Comparison of ENCODE assay signal across 17 mouse cellular contexts in genomic region chr12:71569662-71570061, GRCm38 (mm10).
DNase-seq lines count a peak whose midpoint lies in the region; ATAC-seq lines count a peak whose summit lies in the region.
"Had no signal": no experiment of that assay in that cellular context is flagged by ENCODE, and none has a peak within 500 bp of the region (broad histone marks: within the 10 kb centered on the region; RNA-seq: fewer than 3 reads in every experiment).

No protein-coding gene starts in this region.

- ATAC-seq in kidney, embryonic 16.5 days (ENCODE audit: low FRiP score, low TSS enrichment): 0 out of 2 replicates have a peak, but pooled peaks have one; percentile 39
- ATAC-seq: activated CD4-positive, CD25-positive, alpha-beta regulatory T cell, adult 4 months; CD4-positive, CD25-positive, alpha-beta regulatory T cell, adult 4 months; forebrain, postnatal 0 days had no signal

- 31% methylated on average over 12 of the region's 12 CpGs for WGBS in kidney, embryonic 16.5 days

- H3K9me3 ChIP-seq in kidney, embryonic 16.5 days (ENCODE audit: low read length): no peaks in the 10 kb centered on the region
- H3K9me3 ChIP-seq: heart, embryonic 10.5 days had no signal

- peaks cover 14% of the 10 kb centered on the region for H3K4me1 ChIP-seq in kidney, embryonic 16.5 days (ENCODE audit: insufficient read depth, low read length)

- H3K4me3 ChIP-seq in kidney, embryonic 16.5 days (ENCODE audit: low read length): no peak overlapping the region
- H3K4me3 ChIP-seq: heart, embryonic 10.5 days had no signal

- no peak for DNase-seq in kidney, adult 9 months
- DNase-seq in right cerebral cortex, postnatal 10 days (ENCODE audit: low spot score in 2 of 2): peak; percentile 34 to 41
- DNase-seq in right cerebral cortex, postnatal 4 days: no peak
- DNase-seq in forelimb bud, embryonic 11.5 days (ENCODE audit: low read depth, low spot score): peak; percentile 48
- DNase-seq in B cell, adult 2 months: no peak
- no peak for DNase-seq in cerebellum, adult 9-10 months
- DNase-seq: cerebellum, adult 8-10 months; forebrain, postnatal 0 days; gastrocnemius, postnatal 14 days; heart, postnatal 36 days; kidney, adult 18-20 months; lung, adult 2 months; right cerebral cortex, postnatal 25 days had no signal

- no peaks in the 10 kb centered on the region for H3K36me3 ChIP-seq in kidney, embryonic 16.5 days (ENCODE audit: insufficient read depth, low read length)
- H3K36me3 ChIP-seq: heart, embryonic 10.5 days had no signal

- no peak overlapping the region for H3K9ac ChIP-seq in kidney, embryonic 16.5 days (replicated peaks; ENCODE audit: low read length)
- H3K9ac ChIP-seq: forebrain, postnatal 0 days had no signal

- H3K4me2 ChIP-seq in kidney, embryonic 16.5 days (replicated peaks; ENCODE audit: low read depth, low read length): 0 out of 2 replicates have a peak overlapping the region, but pooled peaks have one; percentile 4

- H3K27me3 ChIP-seq in kidney, embryonic 16.5 days (ENCODE audit: insufficient read depth, low read length): no peaks in the 10 kb centered on the region

- H3K27ac ChIP-seq in kidney, embryonic 16.5 days (ENCODE audit: low read length): no peak overlapping the region
- H3K27ac ChIP-seq: heart, embryonic 10.5 days had no signal

Comparison
In these comparisons a context has a peak if more than half of its experiments do, and no peak if none do; other contexts are left out.
1. DNase-seq: peak in right cerebral cortex, postnatal 10 days (2 of 2) and forelimb bud, embryonic 11.5 days (single experiment); none in kidney, adult 9 months (single experiment), right cerebral cortex, postnatal 4 days (single experiment), B cell, adult 2 months (0 of 2) and cerebellum, adult 9-10 months (single experiment).